Mouse (Mus musculus) liver, embryonic 11.5 days (tissue): Measurements from ENCODE around the gene Il23a. TPM values are rescaled to one million over a fixed set of nuclear protein-coding genes. Genes with fewer than 3 reads are reported as not detected.

Source experiments
- ATAC-seq: fragments of 200-750 bp; cut with Nextera tagmentation; replicated peaks from 2 replicates; pipeline ENCODE4 v1.8.0; 2017; ENCODE audit warnings: moderate number of reproducible peaks, mild to moderate bottlenecking, moderate TSS enrichment, moderate library complexity; ENCODE audit not compliant: low FRiP score
- DNase-seq: peaks from one replicate; pipeline ENCODE4 v3.0.0-alpha.2; 2017; ENCODE audit warnings: low spot score
- H3K27ac ChIP-seq: fragments of 300-500 bp; sonication (generic); 2 replicates; pipeline ENCODE4 v1.5.1; 2014; ENCODE audit warnings: mild to moderate bottlenecking, low read depth, low read length, control low read depth
- H3K27me3 ChIP-seq: fragments of 300-500 bp; sonication (generic); replicated peaks from 2 replicates; pipeline ENCODE4 v1.6.1; 2014; ENCODE audit warnings: low read length, mixed read lengths; ENCODE audit not compliant: control insufficient read depth, insufficient read depth
- H3K36me3 ChIP-seq: fragments of 300-500 bp; sonication (generic); 2 replicates; pipeline ENCODE4 v1.6.1; 2014; ENCODE audit warnings: mild to moderate bottlenecking, low read length, moderate library complexity, mixed read lengths; ENCODE audit not compliant: control insufficient read depth, insufficient read depth
- H3K4me1 ChIP-seq: fragments of 300-500 bp; sonication (generic); replicated peaks from 2 replicates; pipeline ENCODE4 v1.6.1; 2014; ENCODE audit warnings: low read length, mixed read lengths; ENCODE audit not compliant: control insufficient read depth, insufficient read depth
- H3K4me2 ChIP-seq: fragments of 300-500 bp; sonication (generic); 2 replicates; pipeline ENCODE4 v1.6.1; 2014; ENCODE audit warnings: mild to moderate bottlenecking, control low read depth, moderate library complexity
- H3K4me3 ChIP-seq: fragments of 300-500 bp; sonication (generic); 2 replicates; pipeline ENCODE4 v1.5.1; 2014; ENCODE audit warnings: low read depth, low read length, control low read depth
- H3K9ac ChIP-seq: fragments of 300-500 bp; sonication (generic); 2 replicates; pipeline ENCODE4 v1.6.1; 2014; ENCODE audit warnings: low read depth, low read length, control low read depth
- H3K9me3 ChIP-seq: fragments of 300-500 bp; sonication (generic); 2 replicates; pipeline ENCODE4 v1.6.1; 2016; ENCODE audit warnings: low read length, inconsistent platforms, mixed read lengths; ENCODE audit not compliant: control insufficient read depth
- WGBS: fragments of 180-500 bp; shearing (Covaris S2); extraction: QIAGEN DNeasy Blood & Tissue Kit; methylation state at CpG from one replicate; pipeline ENCODE4 v1.1.7; 2014; 5-methylcytosine and 5-hydroxymethylcytosine counted together
- polyA plus RNA-seq: library from polyadenylated mRNA; unstranded; fragments of >200 nt; fragmentation: Nextera tagmentation; extraction: Ambion mirVana; gene quantifications from 2 replicates; pipeline ENCODE4 v1.2.1, GENCODE M21; 2014

Gene Il23a
- polyA plus RNA-seq, 1 experiment from 2014 or later = 0.12 TPM

DNA sequence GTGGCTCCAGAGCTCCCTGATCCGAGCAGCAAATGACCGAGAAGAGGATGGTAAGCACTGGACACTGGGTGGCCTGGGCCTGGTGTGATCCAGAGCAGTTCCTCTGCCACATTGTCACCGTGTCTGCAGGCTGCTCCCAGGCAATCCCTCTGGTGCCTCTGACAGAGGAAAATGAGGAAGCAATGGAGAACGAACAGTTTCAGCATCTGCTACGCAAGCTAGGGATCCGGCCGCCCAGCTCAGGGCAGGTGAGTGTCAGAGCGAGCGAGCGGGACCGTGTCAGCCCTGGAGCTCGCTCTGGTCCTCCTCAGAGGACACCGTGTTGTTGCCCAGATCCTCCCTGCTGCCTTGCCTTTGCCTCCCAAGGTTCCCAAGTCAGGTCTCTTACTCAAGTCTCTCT, 48.0 kb downstream of the Il23a start:
- H3K4me3 ChIP-seq = no peak overlapping the region
- ATAC-seq = no peak
- 89% methylated on average over 13 of the region's 13 CpGs for WGBS

DNA sequence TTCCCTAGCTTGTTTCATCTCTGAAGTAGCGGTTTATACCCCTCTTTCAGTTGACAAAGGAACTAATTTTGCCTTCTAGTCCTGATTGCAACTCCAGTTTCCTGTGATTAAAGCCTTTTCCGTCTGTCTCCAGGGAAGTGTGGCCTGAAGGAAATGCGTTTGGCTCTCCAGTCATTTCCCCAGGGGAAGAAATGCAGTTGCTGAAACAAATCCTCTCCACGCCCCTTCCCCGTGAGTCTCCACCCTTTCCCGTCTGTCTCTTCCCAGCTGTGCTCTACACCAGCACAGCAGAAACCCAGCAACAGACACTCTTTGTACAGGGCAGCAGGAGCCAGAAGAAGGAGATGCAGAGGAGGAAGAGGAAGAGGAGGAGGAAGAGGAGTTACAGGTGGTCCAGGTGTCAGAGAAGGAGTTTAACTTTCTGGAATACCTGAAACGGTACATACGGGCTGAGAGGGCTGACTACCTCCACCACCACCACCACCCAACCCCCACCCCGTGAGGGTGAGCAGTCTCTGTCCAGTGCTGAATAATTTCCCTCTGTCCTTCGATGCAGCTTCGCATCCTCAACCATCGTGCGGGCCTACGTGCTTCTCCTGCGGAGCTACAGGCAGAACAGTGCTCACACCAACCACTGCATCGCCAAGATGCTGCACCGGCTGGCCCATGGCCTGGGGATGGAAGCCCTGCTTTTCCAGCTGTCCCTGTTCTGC, 51.4 kb downstream of the Il23a start:
- Histone ChIP-seq H3K27ac (no peak overlapping the region), H3K4me3 (no peak overlapping the region), H3K9ac (no peak overlapping the region), H3K27me3 (no peaks in the 10 kb centered on the region), H3K4me2 (no peak overlapping the region), H3K4me1 (no peaks in the 10 kb centered on the region), H3K9me3 (no peaks in the 10 kb centered on the region), H3K36me3 (peaks cover 54% of the 10 kb centered on the region)
- DNase-seq = no peak
- WGBS = 84% methylated on average over 17 of the region's 17 CpGs
- no peak for ATAC-seq

More for the DNA sequence above, 48.0 kb downstream of the Il23a start:
- H3K4me2 ChIP-seq = no peak overlapping the region
- H3K9me3 ChIP-seq = no peaks in the 10 kb centered on the region
- H3K4me1 ChIP-seq = no peaks in the 10 kb centered on the region
- H3K9ac ChIP-seq = no peak overlapping the region
- no peak for DNase-seq
- no peak overlapping the region for H3K27ac ChIP-seq
- H3K27me3 ChIP-seq = no peaks in the 10 kb centered on the region
- peaks cover 49% of the 10 kb centered on the region for H3K36me3 ChIP-seq

Other genes with a start within 250 kb of the Il23a start
- 527 and 567 TPM in 2 replicates for gene Ptges3, start 239.8 kb downstream of the Il23a start, polyA plus RNA-seq
- gene Atp5b, start 215.5 kb downstream of the Il23a start, polyA plus RNA-seq = 2,564 and 2,777 TPM in 2 replicates
- gene Baz2a, start 207.2 kb downstream of the Il23a start, polyA plus RNA-seq = 11.1 and 13.0 TPM in 2 replicates
- gene Rbms2, start 118.5 kb downstream of the Il23a start, polyA plus RNA-seq = 14.6 and 17.0 TPM in 2 replicates
- gene Gls2, start 104.3 kb downstream of the Il23a start, polyA plus RNA-seq = 3.1 and 3.4 TPM in 2 replicates
- 32.4 and 37.4 TPM in 2 replicates for gene Spryd4, start 86.9 kb downstream of the Il23a start, polyA plus RNA-seq
- 0.08 TPM in 1 of 2 replicates, not detected in the other for gene Mip, start 72.9 kb downstream of the Il23a start, polyA plus RNA-seq
- 67.5 and 71.2 TPM in 2 replicates for gene Timeless, start 66.7 kb downstream of the Il23a start, polyA plus RNA-seq
- gene Apon, start 44.7 kb downstream of the Il23a start, polyA plus RNA-seq = 0.43 and 0.92 TPM in 2 replicates
- 25.0 and 28.0 TPM in 2 replicates for gene Apof, start 30.1 kb downstream of the Il23a start, polyA plus RNA-seq
- 12.5 and 14.9 TPM in 2 replicates for gene Stat2, start 28.2 kb downstream of the Il23a start, polyA plus RNA-seq
- 27.8 and 29.9 TPM in 2 replicates for gene Pan2, start 4.6 kb upstream of the Il23a start, polyA plus RNA-seq
- gene Cnpy2, start 23.7 kb upstream of the Il23a start, polyA plus RNA-seq = 195 and 221 TPM in 2 replicates
- gene Cs, start 39.0 kb upstream of the Il23a start, polyA plus RNA-seq = 255 and 280 TPM in 2 replicates
- gene Coq10a, start 70.2 kb upstream of the Il23a start, polyA plus RNA-seq = 8.4 and 10.5 TPM in 2 replicates
- gene Ankrd52, start 78.4 kb upstream of the Il23a start, polyA plus RNA-seq = 12.2 and 13.4 TPM in 2 replicates
- 16.5 and 17.6 TPM in 2 replicates for gene Slc39a5, start 102.5 kb upstream of the Il23a start, polyA plus RNA-seq
- 101 and 104 TPM in 2 replicates for gene Nabp2, start 112.7 kb upstream of the Il23a start, polyA plus RNA-seq
- gene Rnf41, start 112.9 kb upstream of the Il23a start, polyA plus RNA-seq = 19.1 and 20.4 TPM in 2 replicates
- gene Smarcc2, start 160.5 kb upstream of the Il23a start, polyA plus RNA-seq = 59.0 and 59.7 TPM in 2 replicates
- 639 and 685 TPM in 2 replicates for gene Myl6, start 195.4 kb upstream of the Il23a start, polyA plus RNA-seq
- gene Myl6b, start 199.9 kb upstream of the Il23a start, polyA plus RNA-seq = 3.9 and 4.2 TPM in 2 replicates
- gene Esyt1, start 227.1 kb upstream of the Il23a start, polyA plus RNA-seq = 19.1 TPM in 2 replicates
- gene Zc3h10, start 249.0 kb upstream of the Il23a start, polyA plus RNA-seq = 9.9 and 11.1 TPM in 2 replicates